Mouse (Mus musculus) right cerebral cortex, postnatal 14 days (tissue): Measurements from ENCODE around the gene Selenbp1.
A peak's percentile ranks its signal among the peaks of the same experiment; 100 is the strongest.
"Not testable (repeated sequence)": the region's sequence is repeated elsewhere in the genome, so short reads cannot be mapped to it uniquely, and the experiment has no call there.

ENCODE experiments used
- DNase-seq: peaks from one replicate; pipeline ENCODE4 v3.0.0; 2022

The Selenbp1 gene

GRCm38 (mm10) chr3:94932809-94933564, at the start of gene Selenbp1:
TSS of gene Selenbp1 (plus strand) at chr3:94933056.
- DNase-seq: peak; percentile 22

DNA sequence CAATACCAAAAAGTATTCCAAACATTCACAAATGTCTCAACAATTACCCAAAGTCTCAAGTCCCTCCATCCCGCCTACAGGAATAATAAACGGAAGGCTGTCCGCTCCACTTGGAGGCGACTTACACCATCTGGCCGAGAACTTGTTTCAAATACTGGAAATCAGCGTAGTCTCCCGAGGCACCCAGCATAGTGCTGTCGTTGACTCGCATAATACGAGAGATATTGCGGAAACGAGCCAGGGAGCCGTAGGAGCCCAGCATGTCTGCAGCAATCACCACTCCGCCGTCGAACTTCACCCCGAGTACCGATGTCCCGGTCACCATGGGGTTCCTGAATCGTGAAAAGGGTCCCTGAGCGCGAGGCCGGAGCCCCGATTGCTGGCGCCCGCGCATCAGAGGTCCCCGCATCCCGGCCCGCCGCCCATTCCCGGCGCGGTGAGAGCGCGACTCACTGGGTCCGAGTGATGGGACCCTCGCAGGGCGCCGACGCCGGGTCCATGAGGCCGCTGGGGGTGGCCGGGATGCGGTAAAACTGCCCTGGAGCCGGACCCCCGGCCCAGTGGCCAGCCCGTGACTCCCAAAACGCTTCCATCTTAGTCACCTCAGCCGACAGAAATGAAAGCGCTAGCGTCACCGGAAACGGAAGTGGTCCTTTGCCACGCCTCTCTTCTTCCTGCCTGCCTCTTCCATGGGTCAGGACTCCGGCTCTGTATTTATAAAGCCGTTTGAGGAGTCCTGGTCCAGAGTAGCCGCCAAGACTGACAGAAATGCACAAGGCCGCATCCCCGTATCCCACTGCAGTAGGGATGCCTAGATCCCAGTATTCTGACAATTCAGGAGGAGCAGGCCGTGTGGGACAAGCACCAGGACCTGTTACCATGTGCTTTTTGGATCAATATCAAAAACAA, 46.3 kb upstream of the Selenbp1 start, which contains the start of gene Psmb4:
TSS of gene Psmb4 (minus strand) at position 646 of the 909 bp plus-strand sequence.
- DNase-seq: peak; percentile 75

DNA sequence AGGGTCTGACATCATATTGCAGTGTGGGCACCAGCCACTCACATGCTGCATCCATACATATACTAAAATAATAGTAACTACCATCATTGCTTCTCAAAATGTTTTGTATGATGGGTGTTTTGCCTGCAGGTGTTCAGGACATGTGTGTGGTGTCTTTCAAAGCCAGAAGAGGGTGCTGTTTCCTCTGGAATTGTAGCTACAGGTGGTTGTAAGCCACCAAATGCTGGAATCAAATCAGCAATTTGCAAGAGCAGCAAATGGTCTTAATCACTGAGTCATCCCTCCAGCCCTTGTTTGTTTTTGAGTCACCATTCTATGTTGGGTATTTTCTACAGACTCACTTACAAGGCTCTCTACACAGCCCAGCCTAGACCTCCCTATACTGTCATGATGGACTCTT, 44.3 kb upstream of the Selenbp1 start:
- no peak for DNase-seq

DNA sequence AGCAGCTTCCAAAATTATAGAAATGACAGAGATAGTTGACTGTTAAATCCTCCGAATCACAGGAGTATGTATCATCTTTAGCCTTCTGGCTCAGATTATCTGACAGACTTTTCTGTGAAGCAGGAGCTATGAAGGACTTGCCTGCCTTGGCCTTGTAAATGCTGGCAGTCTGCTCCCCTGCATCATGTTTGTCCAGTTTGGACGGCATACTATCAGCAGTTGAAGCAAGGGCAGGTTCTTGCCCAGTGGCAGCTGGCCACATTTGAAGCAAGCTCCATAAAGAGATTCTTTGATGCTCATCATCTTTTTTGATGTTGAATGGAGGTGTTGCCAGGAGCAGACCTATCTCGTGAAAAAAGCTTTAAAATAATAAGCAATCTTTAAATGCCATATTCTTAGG, 38.8 kb upstream of the Selenbp1 start:
- DNase-seq: no peak

DNA sequence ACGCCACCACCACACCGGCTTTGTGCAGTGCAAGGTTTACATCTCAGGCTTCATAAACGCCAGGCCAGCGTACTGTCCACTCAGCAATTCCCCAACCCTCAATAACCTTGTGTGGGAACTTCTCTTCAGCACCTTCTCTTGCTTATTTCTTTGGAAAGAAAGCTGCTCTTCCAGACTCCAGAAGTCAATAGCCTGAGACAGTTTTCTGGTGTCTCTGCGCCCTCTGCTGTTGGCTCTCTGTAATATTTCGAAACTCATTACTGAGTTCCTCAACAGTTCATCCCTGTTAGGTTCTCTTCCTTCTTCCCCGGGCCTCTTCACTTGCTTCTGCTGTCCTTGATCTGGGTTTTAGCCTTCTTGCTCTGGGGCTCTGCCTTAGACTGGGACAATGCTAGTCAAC, 30.1 kb upstream of the Selenbp1 start:
- DNase-seq: peak; percentile 65

DNA sequence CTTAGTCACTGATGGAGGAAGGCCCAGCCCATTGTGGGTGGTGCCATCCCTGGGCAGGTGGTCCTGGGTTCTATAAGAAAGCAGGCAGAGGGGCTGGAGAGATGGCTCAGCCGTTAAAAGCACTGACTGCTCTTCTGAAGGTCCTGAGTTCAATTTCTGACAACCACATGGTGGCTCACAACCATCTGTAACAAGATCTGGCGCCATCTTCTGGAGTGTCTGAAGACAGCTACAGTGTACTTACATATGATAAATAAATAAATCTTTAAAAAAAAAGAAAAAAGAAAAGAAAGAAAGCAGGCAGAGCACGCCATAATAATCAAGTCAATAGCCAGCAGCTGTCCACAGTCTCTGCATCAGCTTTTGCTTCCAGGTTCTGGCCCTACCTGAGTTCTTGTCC, 28.1 kb upstream of the Selenbp1 start:
- not testable (repeated sequence) for DNase-seq

GRCm38 (mm10) chr3:94906482-94906881, 26.4 kb upstream of the Selenbp1 start:
- no peak for DNase-seq

DNA sequence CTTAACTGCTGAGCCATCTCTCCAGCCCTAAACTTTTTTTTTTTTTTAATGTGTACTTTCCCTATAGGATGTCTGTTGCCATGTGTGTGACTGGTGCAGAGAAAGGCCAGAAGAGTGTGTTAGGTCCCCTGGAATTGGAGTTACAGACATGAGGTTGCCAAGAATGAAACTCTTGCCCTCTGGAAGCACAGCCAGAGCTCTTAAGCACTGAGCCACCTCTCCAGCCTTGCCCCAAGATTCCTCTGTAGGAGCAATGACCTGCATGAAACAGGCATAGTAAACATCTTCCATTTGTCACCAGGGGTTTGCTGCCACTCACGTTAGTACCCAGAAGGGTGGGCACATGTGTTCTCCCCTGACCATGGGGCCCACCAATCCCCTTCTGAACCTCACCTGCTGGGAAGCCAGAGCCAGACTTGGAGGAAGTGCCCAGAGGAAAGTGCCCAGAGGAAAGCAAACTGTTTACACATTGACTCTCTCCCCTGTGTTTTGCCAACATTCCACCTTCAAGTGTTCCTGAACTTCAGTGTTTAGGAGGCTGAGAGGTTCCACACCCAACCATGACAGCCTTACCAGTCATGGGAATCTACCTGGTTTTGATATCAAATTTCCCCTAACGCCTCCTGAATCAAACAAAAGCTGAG, 21.7 kb upstream of the Selenbp1 start:
- no peak for DNase-seq

DNA sequence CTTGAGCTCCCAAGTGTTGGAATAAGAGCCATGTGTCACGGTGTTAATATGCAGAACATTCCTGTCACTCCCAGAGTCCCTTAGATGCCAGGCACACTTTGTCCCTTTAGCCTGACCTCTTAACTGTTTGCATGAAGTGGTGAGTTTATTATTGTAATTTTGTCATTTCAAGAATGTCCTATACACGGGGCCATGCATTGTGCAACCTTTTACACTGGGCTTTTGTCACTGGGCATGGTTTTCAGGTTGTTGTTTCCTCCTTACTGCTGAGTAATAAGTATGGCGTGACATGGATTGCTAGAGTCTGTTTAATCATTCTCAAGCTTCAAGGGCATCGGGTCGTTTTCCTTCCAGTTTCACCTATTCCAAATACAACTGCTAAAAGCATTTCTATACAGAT, 19.1 kb upstream of the Selenbp1 start:
- DNase-seq: no peak

DNA sequence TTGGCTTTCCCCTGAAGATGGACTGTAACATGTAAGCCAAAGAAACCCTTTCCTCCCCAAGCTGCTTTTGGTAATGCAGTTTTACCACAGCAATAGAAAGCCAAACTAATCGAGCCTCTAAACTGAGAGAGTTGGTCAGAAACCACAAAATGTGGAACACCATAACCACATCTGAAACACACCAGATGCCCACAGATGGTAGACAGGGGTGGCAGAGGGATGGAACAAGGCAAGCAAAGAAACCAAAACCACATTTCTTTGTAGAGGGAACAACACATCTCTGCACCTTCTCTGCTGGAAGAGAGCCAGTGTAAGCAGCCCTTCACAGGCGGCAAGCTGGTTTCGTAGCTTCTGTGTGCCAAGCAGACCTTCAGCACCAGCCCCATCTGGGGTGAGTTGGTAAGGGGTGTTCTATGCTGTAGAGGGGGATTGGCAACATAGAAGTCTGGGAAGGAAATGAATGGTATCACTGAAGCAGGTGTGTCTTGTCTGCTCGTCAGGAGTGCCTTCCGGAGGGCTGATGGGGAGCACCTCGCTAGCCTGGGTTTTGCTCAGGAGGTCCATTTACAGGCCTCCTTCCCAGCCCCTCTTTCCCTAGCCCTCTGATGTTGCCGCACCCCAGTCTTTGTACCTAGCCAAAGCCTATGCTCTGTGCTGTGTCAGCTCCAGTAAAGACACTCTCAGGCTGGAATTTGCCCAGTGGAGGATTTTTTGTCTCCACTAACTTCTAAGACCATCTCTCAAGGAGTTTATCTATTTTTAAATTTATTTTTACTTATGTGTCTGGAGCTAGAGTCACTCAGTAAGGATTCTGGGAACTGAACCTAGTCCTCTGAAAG, 16.7 kb upstream of the Selenbp1 start:
- DNase-seq: no peak

GRCm38 (mm10) chr3:94917816-94918361, 15.0 kb upstream of the Selenbp1 start:
- peak; percentile 31 for DNase-seq

DNA sequence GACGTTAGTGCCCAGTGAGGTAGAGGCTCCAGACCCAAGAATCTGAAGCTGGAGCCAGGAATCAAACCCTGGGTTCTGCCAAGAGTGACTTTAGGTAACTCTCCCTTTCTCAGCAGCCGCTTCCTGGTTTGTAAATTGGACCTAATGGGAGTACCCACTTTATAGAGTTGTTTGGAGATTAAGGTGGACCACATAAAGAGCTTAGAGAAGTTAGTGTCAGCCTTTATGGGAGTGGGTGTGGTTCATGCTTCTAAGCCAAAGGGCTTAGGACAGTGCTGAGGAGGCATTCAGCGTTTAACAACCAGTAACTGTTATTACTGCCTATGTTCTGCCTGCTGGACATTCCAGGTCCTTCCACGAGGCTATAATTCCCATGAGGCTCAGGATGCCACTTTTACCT, 14.0 kb upstream of the Selenbp1 start:
- no peak for DNase-seq

- DNase-seq: no peak
These were observed 11.8 kb upstream of the Selenbp1 start for GRCm38 (mm10) chr3:94921104-94921503.

GRCm38 (mm10) chr3:94922333-94922732, 10.5 kb upstream of the Selenbp1 start:
- no peak for DNase-seq

DNA sequence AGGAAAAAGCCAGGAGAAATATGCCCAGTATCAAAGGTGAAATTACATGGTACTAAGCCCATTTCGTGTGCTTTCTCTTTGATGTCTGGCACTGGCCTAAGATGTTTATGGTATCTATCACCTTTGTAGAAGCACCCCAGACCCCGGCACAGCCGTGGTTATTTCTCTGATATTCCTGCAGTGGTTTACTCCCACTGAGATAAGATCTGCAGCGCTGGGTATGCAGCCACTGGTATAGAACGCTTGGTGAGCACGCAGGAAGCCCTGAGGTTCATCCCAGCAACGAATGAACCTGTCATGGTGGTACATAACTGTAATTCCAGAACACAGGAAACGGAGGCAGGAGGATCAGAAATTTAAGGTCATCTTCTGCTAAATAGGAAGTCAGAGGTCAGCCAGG, 8.2 kb upstream of the Selenbp1 start:
- no peak for DNase-seq

GRCm38 (mm10) chr3:94926301-94926736, 6.5 kb upstream of the Selenbp1 start:
- not testable (repeated sequence) for DNase-seq

DNA sequence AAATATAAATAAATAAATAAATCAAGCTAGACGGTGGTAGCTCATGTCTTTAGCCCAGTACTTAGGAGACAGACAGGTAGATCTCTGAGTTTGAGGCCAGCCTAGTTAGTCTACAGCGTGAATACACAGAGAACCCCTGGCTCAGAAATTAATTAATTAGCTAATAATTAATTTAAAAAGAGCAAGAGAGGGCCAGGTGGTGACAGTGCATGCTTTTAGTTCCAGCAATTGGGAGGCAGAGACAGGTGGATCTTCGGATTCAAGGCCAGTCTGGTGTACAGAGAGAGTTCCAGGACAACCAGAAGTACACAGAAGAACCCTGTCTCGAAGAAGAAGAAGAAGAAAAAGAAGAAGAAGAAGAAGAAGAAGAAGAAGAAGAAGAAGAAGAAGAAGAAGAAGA, 3.9 kb upstream of the Selenbp1 start:
- not testable (repeated sequence) for DNase-seq

DNA sequence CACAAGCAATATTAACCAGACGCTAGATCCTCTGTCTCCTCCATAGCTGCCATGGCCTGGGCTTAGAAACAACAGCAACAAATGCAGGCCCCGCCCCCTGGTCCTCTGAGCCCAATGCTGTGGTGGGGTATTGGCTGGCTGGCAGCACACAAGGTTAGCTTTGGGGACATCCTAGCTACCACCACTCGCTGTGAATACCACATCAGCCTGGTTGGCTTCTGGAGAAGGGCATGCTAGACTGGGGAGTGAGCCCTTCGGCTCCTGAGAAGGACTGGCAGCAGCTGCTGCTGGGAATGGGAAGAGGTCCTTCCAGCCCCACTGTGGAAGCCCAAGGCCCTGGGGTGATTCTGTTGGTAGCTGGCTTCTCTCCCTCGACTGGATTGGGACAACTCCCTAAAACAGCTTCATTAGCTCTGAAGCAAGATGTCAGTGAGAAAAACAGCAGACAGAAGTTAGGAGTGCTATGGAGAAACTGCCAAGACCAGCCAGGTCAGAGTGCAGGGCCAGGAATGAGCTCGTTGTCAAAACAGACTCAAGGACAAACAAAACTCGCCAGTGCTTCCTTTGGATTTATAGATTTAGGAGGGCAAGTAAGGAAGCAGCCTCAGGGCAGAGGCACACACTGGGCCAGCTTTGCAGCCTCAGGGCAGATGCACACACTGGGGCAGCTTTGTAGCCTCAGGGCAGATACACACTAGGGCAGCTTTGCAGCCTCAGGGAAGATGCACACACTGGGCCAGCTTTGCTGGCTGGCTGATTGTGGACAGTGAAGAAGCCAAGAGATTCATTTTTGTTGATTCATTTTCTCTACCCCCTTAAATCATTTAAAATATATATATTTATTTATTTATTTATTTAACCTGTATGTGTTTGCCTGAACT, 2.2 kb upstream of the Selenbp1 start:
- not testable (repeated sequence) for DNase-seq

- DNase-seq: not testable (repeated sequence)
These were observed 1.3 kb upstream of the Selenbp1 start for GRCm38 (mm10) chr3:94931427-94932082.

DNA sequence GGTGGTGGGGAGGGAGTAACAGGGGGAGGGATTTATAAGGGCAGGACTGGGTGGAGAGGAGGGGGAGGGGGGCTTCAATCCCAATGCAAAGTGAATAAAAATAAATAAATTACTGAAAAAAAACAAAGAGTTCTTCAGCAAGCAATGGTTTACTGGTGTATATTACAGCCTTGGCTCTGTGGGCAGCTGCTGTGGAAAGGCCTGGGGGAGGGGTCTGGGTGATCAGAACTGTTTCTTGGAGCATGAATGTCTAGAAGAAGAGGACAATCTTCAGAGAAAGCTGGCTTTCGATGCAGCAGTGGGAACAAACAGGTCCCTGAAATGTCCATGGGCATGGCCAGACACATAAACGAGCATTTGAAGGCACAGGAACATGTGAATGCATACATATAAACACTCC, 577 bp upstream of the Selenbp1 start:
- DNase-seq: not testable (repeated sequence)
